ENCODE assay signal across 7 mouse cellular contexts in genomic region chrX:166479365-166479983, GRCm38 (mm10). TPM values are rescaled to one million over a fixed set of nuclear protein-coding genes. Genes with fewer than 3 reads are reported as not detected.
DNase-seq lines count a peak whose midpoint lies in the region; ATAC-seq and TF ChIP-seq lines count a peak whose summit lies in the region.

Gene Rab9 (minus strand): TSS chrX:166479867.

- peak; percentile 92 for ATAC-seq in intestine, postnatal 0 days
- ATAC-seq in midbrain, embryonic 13.5 days, result peak; percentile 99

- WGBS in intestine, postnatal 0 days, result 13% methylated on average over 41 of the region's 41 CpGs
- WGBS in limb, embryonic 10.5 days, result 11% methylated on average over 36 of the region's 41 CpGs
- 17% methylated on average over 39 of the region's 41 CpGs for WGBS in midbrain, embryonic 13.5 days

- H3K4me2 ChIP-seq in intestine, postnatal 0 days (replicated peaks; ENCODE audit: low read depth), result peak within 1 kb of the TSS; percentile 55
- peak within 1 kb of the TSS; percentile 64 for H3K4me2 ChIP-seq in midbrain, embryonic 13.5 days (replicated peaks)

- H3K27ac ChIP-seq in intestine, postnatal 0 days (ENCODE audit: low read depth, low read length), result peak within 1 kb of the TSS; percentile 91
- H3K27ac ChIP-seq in limb, embryonic 10.5 days, result peak within 1 kb of the TSS; percentile 90
- peak within 1 kb of the TSS; percentile 81 for H3K27ac ChIP-seq in midbrain, embryonic 13.5 days

- no peak for TF ChIP-seq CTCF in intestine, postnatal 0 days (IDR thresholded peaks at IDR 0.05; ENCODE audit: low read depth)

- no peaks in the 10 kb centered on the region for H3K9me3 ChIP-seq in intestine, postnatal 0 days (ENCODE audit: control insufficient read depth)
- no peaks in the 10 kb centered on the region for H3K9me3 ChIP-seq in limb, embryonic 10.5 days (replicated peaks)
- H3K9me3 ChIP-seq in midbrain, embryonic 13.5 days, result no peaks in the 10 kb centered on the region

- no peaks in the 10 kb centered on the region for H3K4me1 ChIP-seq in intestine, postnatal 0 days (replicated peaks; ENCODE audit: control insufficient read depth, insufficient read depth, low read length)
- no peaks in the 10 kb centered on the region for H3K4me1 ChIP-seq in limb, embryonic 10.5 days
- peaks cover 9% of the 10 kb centered on the region; the same call in 1 of the 2 replicates for H3K4me1 ChIP-seq in midbrain, embryonic 13.5 days (replicated peaks)

- peak within 1 kb of the TSS; percentile 62 for H3K4me3 ChIP-seq in intestine, postnatal 0 days (ENCODE audit: low read depth, low read length)
- peak within 1 kb of the TSS; percentile 63 for H3K4me3 ChIP-seq in limb, embryonic 10.5 days
- H3K4me3 ChIP-seq in midbrain, embryonic 13.5 days (replicated peaks), result peak within 1 kb of the TSS; percentile 61

- no peaks in the 10 kb centered on the region for H3K27me3 ChIP-seq in intestine, postnatal 0 days (replicated peaks; ENCODE audit: control insufficient read depth, insufficient read depth, low read length)
- peaks cover 86% of the 10 kb centered on the region for H3K27me3 ChIP-seq in limb, embryonic 10.5 days (ENCODE audit: low read depth, poor library complexity, severe bottlenecking)
- no peaks in the 10 kb centered on the region for H3K27me3 ChIP-seq in midbrain, embryonic 13.5 days

- no peaks in the 10 kb centered on the region for H3K36me3 ChIP-seq in intestine, postnatal 0 days (ENCODE audit: control insufficient read depth, insufficient read depth)
- H3K36me3 ChIP-seq in limb, embryonic 10.5 days, result peaks cover 17% of the 10 kb centered on the region
- no peaks in the 10 kb centered on the region for H3K36me3 ChIP-seq in midbrain, embryonic 13.5 days

- H3K9ac ChIP-seq in intestine, postnatal 0 days (ENCODE audit: low read depth, low read length), result peak within 1 kb of the TSS; percentile 74
- H3K9ac ChIP-seq in midbrain, embryonic 13.5 days (replicated peaks), result peak within 1 kb of the TSS; percentile 77

- peak; percentile 85 for DNase-seq in adrenal gland, adult 8-10 months
- peak; percentile 93 for DNase-seq in embryo, embryonic 9.5 days (ENCODE audit: extremely low spot score)
- DNase-seq in gonadal fat pad, adult 2 months (ENCODE audit: low read depth), result no peak
- DNase-seq in limb, embryonic 10.5 days (ENCODE audit: low spot score), result peak; percentile 90
- peak; percentile 83 for DNase-seq in spleen, adult 12 weeks (ENCODE audit: low spot score)

RNA-seq across cellular contexts. Expression of gene Rab9, which starts in this region (rescaled TPM):
- total RNA-seq in adrenal gland, adult 8-10 months (2022), result 10 to 100 TPM; 46.6 to 53.7 (median 49.2) TPM
- polyA plus RNA-seq in gonadal fat pad, adult 2 months (2012; rRNA removed), result 10.2 and 11.2 TPM in 2 replicates
- 78.0 and 79.6 TPM in 2 replicates for polyA plus RNA-seq in intestine, postnatal 0 days (2015; fragmentation: Nextera tagmentation; extraction: Ambion mirVana)
- 39.9 and 42.7 TPM in 2 replicates for polyA plus RNA-seq in limb, embryonic 10.5 days (2016; fragmentation: Nextera tagmentation; extraction: Ambion mirVana)
- 40.7 and 50.2 TPM in 2 replicates for polyA plus RNA-seq in midbrain, embryonic 13.5 days (2015; fragmentation: Nextera tagmentation; extraction: Ambion mirVana)
